ENCODE assay signal across 10 mouse cellular contexts in the genomic region with DNA sequence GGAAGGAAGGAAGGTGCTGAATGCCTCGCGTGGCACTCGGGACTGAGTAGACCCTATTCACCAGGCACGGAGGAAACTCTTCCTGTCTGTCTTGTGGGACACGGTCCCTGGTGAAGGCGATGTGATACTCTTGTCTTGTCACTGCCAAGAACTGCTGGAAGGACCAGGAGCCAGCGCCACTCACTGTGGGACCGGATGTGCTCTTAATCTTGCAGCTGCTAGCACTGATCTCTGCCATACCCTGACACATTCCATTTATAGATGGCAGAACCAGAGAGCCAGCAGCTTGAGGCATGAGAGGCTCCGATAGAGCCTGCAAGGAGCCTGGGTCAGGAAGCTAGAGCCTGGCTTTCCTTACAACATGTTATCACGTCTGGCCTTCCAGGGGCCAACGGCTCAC. TPM values are rescaled to one million over a fixed set of nuclear protein-coding genes. Genes with fewer than 3 reads are reported as not detected.
DNase-seq lines count a peak whose midpoint lies in the region; ATAC-seq and TF ChIP-seq lines count a peak whose summit lies in the region.
"Had no signal": no experiment of that assay in that cellular context is flagged by ENCODE, and none has a peak within 500 bp of the region (broad histone marks: within the 10 kb centered on the region; RNA-seq: fewer than 3 reads in every experiment).

No protein-coding gene starts in this region.

- ATAC-seq in forebrain, postnatal 0 days, result no peak
- ATAC-seq in hindbrain, postnatal 0 days, result no peak

- no peak overlapping the region for H3K4me3 ChIP-seq in C2C12 (ENCODE audit: insufficient read depth, poor library complexity, severe bottlenecking)
- H3K4me3 ChIP-seq in forebrain, postnatal 0 days (ENCODE audit: low read depth, low read length), result no peak overlapping the region
- no peak overlapping the region for H3K4me3 ChIP-seq in hindbrain, postnatal 0 days (ENCODE audit: low read length)

- no peaks in the 10 kb centered on the region for H3K36me3 ChIP-seq in C2C12 (ENCODE audit: control insufficient read depth, insufficient read depth)
- H3K36me3 ChIP-seq in forebrain, postnatal 0 days (ENCODE audit: insufficient read depth), result no peaks in the 10 kb centered on the region
- H3K36me3 ChIP-seq in hindbrain, postnatal 0 days (ENCODE audit: insufficient read depth, low read length), result no peaks in the 10 kb centered on the region
- H3K36me3 ChIP-seq: G1E had no signal

- no peak overlapping the region for H3ac ChIP-seq in C2C12 (ENCODE audit: control insufficient read depth, insufficient read length, low read depth)

- peaks cover 9% of the 10 kb centered on the region for H3K79me3 ChIP-seq in C2C12 (ENCODE audit: low read depth)

- WGBS in forebrain, postnatal 0 days, result 89% methylated on average over 11 of the region's 11 CpGs
- WGBS in hindbrain, postnatal 0 days, result 82% methylated on average over 11 of the region's 11 CpGs

- H3K4me1 ChIP-seq in forebrain, postnatal 0 days (ENCODE audit: insufficient read depth), result no peaks in the 10 kb centered on the region
- H3K4me1 ChIP-seq in hindbrain, postnatal 0 days (ENCODE audit: insufficient read depth, low read length), result peaks cover 3% of the 10 kb centered on the region; the same call in 1 of the 2 replicates

- H3K9me3 ChIP-seq in forebrain, postnatal 0 days (ENCODE audit: low read length), result no peaks in the 10 kb centered on the region
- H3K9me3 ChIP-seq in hindbrain, postnatal 0 days (ENCODE audit: low read length), result no peaks in the 10 kb centered on the region
- H3K9me3 ChIP-seq: G1E had no signal

- H3K27me3 ChIP-seq in C2C12 (ENCODE audit: control insufficient read depth, insufficient read depth, insufficient read length), result no peaks in the 10 kb centered on the region
- no peaks in the 10 kb centered on the region for H3K27me3 ChIP-seq in forebrain, postnatal 0 days (ENCODE audit: insufficient read depth, low read length)
- H3K27me3 ChIP-seq in hindbrain, postnatal 0 days (ENCODE audit: insufficient read depth, low read length), result no peaks in the 10 kb centered on the region

- TF ChIP-seq CTCF in C2C12 (IDR thresholded peaks at IDR 0.05; ENCODE audit: control insufficient read depth, insufficient read depth, insufficient read length), result no peak
- TF ChIP-seq CTCF in forebrain, postnatal 0 days (IDR thresholded peaks at IDR 0.05; ENCODE audit: low read depth), result no peak
- no peak for TF ChIP-seq CTCF in hindbrain, postnatal 0 days (IDR thresholded peaks at IDR 0.05; ENCODE audit: low read depth)

- no peak overlapping the region for H3K4me2 ChIP-seq in forebrain, postnatal 0 days (ENCODE audit: low read depth)
- no peak overlapping the region for H3K4me2 ChIP-seq in hindbrain, postnatal 0 days (ENCODE audit: low read depth, low read length)

- H3K79me2 ChIP-seq in C2C12 (ENCODE audit: control insufficient read depth, insufficient read depth), result peaks cover 42% of the 10 kb centered on the region

- peak; percentile 55 to 76 for DNase-seq in heart, adult 18-20 months
- DNase-seq in heart, adult 8-10 months (ENCODE audit: low spot score), result no peak
- DNase-seq in gastrocnemius, postnatal 25 days, result peak; percentile 82
- peak; percentile 43 for DNase-seq in heart, postnatal 4 days
- no peak for DNase-seq in forebrain, postnatal 0 days
- no peak for DNase-seq in hindbrain, postnatal 0 days (ENCODE audit: low spot score)
- DNase-seq in right cerebral cortex, postnatal 36 days (ENCODE audit: low spot score in 2 of 2), result no peak
- DNase-seq: cerebellum, adult 2 months had no signal

- no peak overlapping the region for H3K9ac ChIP-seq in forebrain, postnatal 0 days
- no peak overlapping the region for H3K9ac ChIP-seq in hindbrain, postnatal 0 days (replicated peaks; ENCODE audit: low read length)

- H3K27ac ChIP-seq in forebrain, postnatal 0 days (ENCODE audit: low read depth, low read length), result no peak overlapping the region
- no peak overlapping the region for H3K27ac ChIP-seq in hindbrain, postnatal 0 days

TF ChIP-seq in C2C12, 6 proteins besides CTCF, POLR2A, EP300 and RAD21:
- TF ChIP-seq FOSL1 (IDR thresholded peaks at IDR 0.05; ENCODE audit: insufficient read depth, low read length, poor library complexity, severe bottlenecking), result no peak
- TF ChIP-seq USF1 (IDR thresholded peaks at IDR 0.05; ENCODE audit: low read depth), result no peak
- TF ChIP-seq MYOG (IDR thresholded peaks at IDR 0.05; ENCODE audit: control insufficient read depth, extremely low read depth, insufficient read length), result no peak
- TF ChIP-seq MAX (IDR thresholded peaks at IDR 0.05), result no peak
- TF ChIP-seq CEBPB (IDR thresholded peaks at IDR 0.05; ENCODE audit: low read depth), result no peak
- peak; percentile 98 for TF ChIP-seq MYOD1 (IDR thresholded peaks at IDR 0.05; ENCODE audit: control insufficient read depth, insufficient read length, low read depth)

RNA-seq across cellular contexts. Expression of a gene that starts 36.0 kb away (rescaled TPM):
- total RNA-seq in heart, adult 18-20 months (2021), result 100 to 1,000 TPM; 217 to 274 TPM
- total RNA-seq in heart, adult 8-10 months (2022), result 100 to 1,000 TPM; 136 to 221 (median 183) TPM
- 74.7 TPM for polyA plus RNA-seq in C2C12 (2012; fragmentation: generic; extraction: Trizol)
- 100 to 1,000 TPM; 206 to 284 TPM for total RNA-seq in gastrocnemius, postnatal 25 days (2021)
- 1,000 to 10,000 TPM; 1,026 to 1,084 TPM for total RNA-seq in heart, postnatal 4 days (2021)
- total RNA-seq in forebrain, postnatal 0 days (2014; rRNA removed), result 114 and 217 TPM in 2 replicates
- polyA plus RNA-seq in forebrain, postnatal 0 days (2015; fragmentation: Nextera tagmentation; extraction: Ambion mirVana), result 43.1 and 45.1 TPM in 2 replicates
- 203 and 254 TPM in 2 replicates for total RNA-seq in hindbrain, postnatal 0 days (2014; rRNA removed)
- polyA plus RNA-seq in hindbrain, postnatal 0 days (2015; fragmentation: Nextera tagmentation; extraction: Ambion mirVana), result 46.4 and 55.6 TPM in 2 replicates
- polyA plus RNA-seq: G1E had no signal

RNA-seq across cellular contexts. Expression of a gene that starts 36.0 kb away (rescaled TPM):
- total RNA-seq in heart, adult 18-20 months (2021), result 100 to 1,000 TPM; 127 to 140 TPM
- total RNA-seq in heart, adult 8-10 months (2022), result 100 to 1,000 TPM in 3 of 4 experiments, 10 to 100 TPM in 1; 93.1 to 141 (median 113) TPM
- 68.8 TPM for polyA plus RNA-seq in C2C12 (2012; fragmentation: generic; extraction: Trizol)
- total RNA-seq in gastrocnemius, postnatal 25 days (2021), result 100 to 1,000 TPM; 101 to 136 TPM
- 100 to 1,000 TPM; 558 to 588 TPM for total RNA-seq in heart, postnatal 4 days (2021)
- 57.0 and 95.7 TPM in 2 replicates for total RNA-seq in forebrain, postnatal 0 days (2014; rRNA removed)
- polyA plus RNA-seq in forebrain, postnatal 0 days (2015; fragmentation: Nextera tagmentation; extraction: Ambion mirVana), result 23.1 and 26.6 TPM in 2 replicates
- 76.6 and 95.8 TPM in 2 replicates for total RNA-seq in hindbrain, postnatal 0 days (2014; rRNA removed)
- 26.5 and 27.8 TPM in 2 replicates for polyA plus RNA-seq in hindbrain, postnatal 0 days (2015; fragmentation: Nextera tagmentation; extraction: Ambion mirVana)
- polyA plus RNA-seq: G1E had no signal

Comparison
In these comparisons a context has a peak if more than half of its experiments do, and no peak if none do; other contexts are left out.
1. DNase-seq: peak in heart, adult 18-20 months (2 of 2), gastrocnemius, postnatal 25 days (single experiment) and heart, postnatal 4 days (single experiment); none in heart, adult 8-10 months (single experiment), forebrain, postnatal 0 days (single experiment), hindbrain, postnatal 0 days (single experiment) and right cerebral cortex, postnatal 36 days (0 of 2).